In genomic region chr7:59178326-59178725, GRCm38 (mm10) we compare ENCODE assay signal across 17 mouse cellular contexts. TPM values are rescaled to one million over a fixed set of nuclear protein-coding genes. Genes with fewer than 3 reads are reported as not detected.
DNase-seq lines count a peak whose midpoint lies in the region; ATAC-seq lines count a peak whose summit lies in the region.
"Had no signal": no experiment of that assay in that cellular context is flagged by ENCODE, and none has a peak within 500 bp of the region (broad histone marks: within the 10 kb centered on the region; RNA-seq: fewer than 3 reads in every experiment).

No protein-coding gene starts in this region.

- ATAC-seq in monocyte, adult 5-6 weeks (replicated peaks; ENCODE audit: insufficient number of reproducible peaks, low FRiP score, low TSS enrichment, poor library complexity, severe bottlenecking), result no peak
- ATAC-seq: midbrain, embryonic 16.5 days had no signal

- peak; percentile 40 to 75 for DNase-seq in frontal cortex, adult 2 months (ENCODE audit: extremely low spot score in 1 of 2, low spot score in 1 of 2)
- DNase-seq in frontal cortex, postnatal 25 days (ENCODE audit: low spot score in 2 of 2), result no peak
- peak; percentile 17 to 36 for DNase-seq in right cerebral cortex, adult 2 months (ENCODE audit: low spot score in 2 of 2)
- DNase-seq in right cerebral cortex, postnatal 14 days, result no peak
- peak; percentile 21 to 27 for DNase-seq in left cerebral cortex, adult 18-20 months (ENCODE audit: low spot score in 2 of 2)
- DNase-seq in thymus, postnatal 4 days, result no peak
- DNase-seq: adrenal gland, postnatal 10 days; cerebellum, adult 18-20 months; cerebellum, postnatal 36 days; gastrocnemius, adult 2 months; heart, postnatal 10 days; kidney, adult 2 months; kidney, postnatal 10 days; lung, postnatal 4 days; thymus, adult 2 months had no signal

RNA-seq across cellular contexts. Expression of gene Ube3a, which starts 50.2 kb away (rescaled TPM):
- polyA plus RNA-seq in frontal cortex, adult 2 months (2012; rRNA removed), result 29.0 and 32.2 TPM in 2 replicates
- 100 to 1,000 TPM; 141 to 145 TPM for total RNA-seq in left cerebral cortex, adult 18-20 months (2021)
- total RNA-seq in monocyte, adult 5-6 weeks (2017), result 79.6 to 124 TPM (median 86.1 TPM) in 3 replicates

Comparison
In these comparisons a context has a peak if more than half of its experiments do, and no peak if none do; other contexts are left out.
1. DNase-seq: peak in frontal cortex, adult 2 months (2 of 2), right cerebral cortex, adult 2 months (2 of 2) and left cerebral cortex, adult 18-20 months (2 of 2); none in frontal cortex, postnatal 25 days (0 of 2), right cerebral cortex, postnatal 14 days (single experiment) and thymus, postnatal 4 days (single experiment).